Mouse (Mus musculus) midbrain, embryonic 10.5 days (tissue): Measurements from ENCODE around the gene Apoa1. TPM values are rescaled to one million over a fixed set of nuclear protein-coding genes. Genes with fewer than 3 reads are reported as not detected.

ENCODE experiments used
- DNase-seq: peaks from one replicate; pipeline ENCODE4 v3.0.0-alpha.2; 2017; ENCODE audit warnings: low spot score
- H3K27ac ChIP-seq: fragments of 300-500 bp; sonication (generic); replicated peaks from 2 replicates; pipeline ENCODE4 v1.5.1; 2016; ENCODE audit warnings: mild to moderate bottlenecking
- H3K27me3 ChIP-seq: fragments of 300-500 bp; sonication (generic); 2 replicates; pipeline ENCODE4 v1.6.1; 2016; ENCODE audit warnings: low read depth, mild to moderate bottlenecking; ENCODE audit not compliant: poor library complexity, severe bottlenecking
- H3K36me3 ChIP-seq: fragments of 300-500 bp; sonication (generic); 2 replicates; pipeline ENCODE4 v1.6.1; 2016; ENCODE audit warnings: mild to moderate bottlenecking, moderate library complexity
- H3K4me1 ChIP-seq: fragments of 300-500 bp; sonication (generic); 2 replicates; pipeline ENCODE4 v1.6.1; 2016
- H3K4me3 ChIP-seq: fragments of 300-500 bp; sonication (generic); 2 replicates; pipeline ENCODE4 v1.5.1; 2016; ENCODE audit warnings: mild to moderate bottlenecking, moderate library complexity
- H3K9me3 ChIP-seq: fragments of 300-500 bp; sonication (generic); replicated peaks from 2 replicates; pipeline ENCODE4 v1.6.1; 2016; ENCODE audit warnings: mild to moderate bottlenecking
- WGBS: fragments of 180-500 bp; shearing (Covaris S2); methylation state at CpG from one replicate; pipeline ENCODE4 v1.1.7; 2016; 5-methylcytosine and 5-hydroxymethylcytosine counted together
- polyA plus RNA-seq: library from polyadenylated mRNA; unstranded; fragments of >200 nt; fragmentation: Nextera tagmentation; extraction: Ambion mirVana; gene quantifications from 2 replicates; pipeline ENCODE4 v1.2.1, GENCODE M21; 2016

Apoa1 gene
- 0.65 and 1.2 TPM in 2 replicates for polyA plus RNA-seq

GRCm38 (mm10) chr9:46228491-46228890, at the start of gene Apoa1:
Apoa1 (plus strand) TSS chr9:46228580.
- 65% methylated on average over 9 of the region's 9 CpGs for WGBS
- no peak for DNase-seq
- peaks cover 15% of the 10 kb centered on the region for H3K4me1 ChIP-seq
- peaks cover 32% of the 10 kb centered on the region for H3K27me3 ChIP-seq
- no peaks in the 10 kb centered on the region for H3K9me3 ChIP-seq
- peaks cover 7% of the 10 kb centered on the region; the same call in 1 of the 2 replicates for H3K36me3 ChIP-seq
- H3K27ac ChIP-seq = no peak within 1 kb of the TSS
- H3K4me3 ChIP-seq = no peak within 1 kb of the TSS

- 0 out of 2 replicates have a peak, but pooled peaks cover 4% of the 10 kb centered on the region for H3K4me1 ChIP-seq
- H3K27me3 ChIP-seq = no peaks in the 10 kb centered on the region
- no peak overlapping the region for H3K4me3 ChIP-seq
- H3K27ac ChIP-seq = no peak overlapping the region
- H3K36me3 ChIP-seq = peaks cover 14% of the 10 kb centered on the region
- DNase-seq = no peak
- no peaks in the 10 kb centered on the region for H3K9me3 ChIP-seq
- WGBS = 91% methylated on average over 9 of the region's 9 CpGs
These were observed 49.8 kb upstream of the Apoa1 start for GRCm38 (mm10) chr9:46178595-46178994.

- H3K27ac ChIP-seq = no peak overlapping the region
- no peak for DNase-seq
- WGBS = 94% methylated on average over 8 of the region's 8 CpGs
- H3K4me1 ChIP-seq = no peaks in the 10 kb centered on the region
- H3K9me3 ChIP-seq = no peaks in the 10 kb centered on the region
- peaks cover 17% of the 10 kb centered on the region for H3K36me3 ChIP-seq
- H3K4me3 ChIP-seq = no peak overlapping the region
- no peaks in the 10 kb centered on the region for H3K27me3 ChIP-seq
These were observed 47.1 kb upstream of the Apoa1 start for GRCm38 (mm10) chr9:46181297-46181696.

- Histone ChIP-seq H3K4me3 (no peak overlapping the region), H3K27ac (no peak overlapping the region), H3K4me1 (no peaks in the 10 kb centered on the region), H3K27me3 (no peaks in the 10 kb centered on the region), H3K9me3 (no peaks in the 10 kb centered on the region), H3K36me3 (0 out of 2 replicates have a peak, but pooled peaks cover 3% of the 10 kb centered on the region)
- no peak for DNase-seq
- WGBS = 85% methylated on average over 5 of the region's 5 CpGs
These were observed 43.8 kb upstream of the Apoa1 start for GRCm38 (mm10) chr9:46184542-46184941.

- DNase-seq = no peak
These were observed 43.2 kb upstream of the Apoa1 start for GRCm38 (mm10) chr9:46185191-46185590.

GRCm38 (mm10) chr9:46186387-46186786, 42.0 kb upstream of the Apoa1 start:
- H3K4me3 ChIP-seq = no peak overlapping the region
- 0 out of 2 replicates have a peak, but pooled peaks cover 3% of the 10 kb centered on the region for H3K36me3 ChIP-seq
- WGBS = 86% methylated on average over 1 of the region's 1 CpGs
- no peaks in the 10 kb centered on the region for H3K4me1 ChIP-seq
- no peak overlapping the region for H3K27ac ChIP-seq
- no peak for DNase-seq
- no peaks in the 10 kb centered on the region for H3K27me3 ChIP-seq
- H3K9me3 ChIP-seq = no peaks in the 10 kb centered on the region

More at GRCm38 (mm10) chr9:46185191-46185590, 43.2 kb upstream of the Apoa1 start:
- Histone ChIP-seq H3K4me1 (no peaks in the 10 kb centered on the region), H3K36me3 (0 out of 2 replicates have a peak, but pooled peaks cover 3% of the 10 kb centered on the region), H3K27me3 (no peaks in the 10 kb centered on the region), H3K9me3 (no peaks in the 10 kb centered on the region), H3K4me3 (no peak overlapping the region), H3K27ac (no peak overlapping the region)
- WGBS = 59% methylated on average over 2 of the region's 2 CpGs

- H3K4me3 ChIP-seq = no peak overlapping the region
- 93% methylated on average over 4 of the region's 4 CpGs for WGBS
- no peaks in the 10 kb centered on the region for H3K9me3 ChIP-seq
- H3K4me1 ChIP-seq = no peaks in the 10 kb centered on the region
- no peaks in the 10 kb centered on the region for H3K27me3 ChIP-seq
- H3K36me3 ChIP-seq = 0 out of 2 replicates have a peak, but pooled peaks cover 3% of the 10 kb centered on the region
- no peak overlapping the region for H3K27ac ChIP-seq
- no peak for DNase-seq
These were observed 40.0 kb upstream of the Apoa1 start for GRCm38 (mm10) chr9:46188370-46188769.

- H3K4me1 ChIP-seq = no peaks in the 10 kb centered on the region
These were observed 39.4 kb upstream of the Apoa1 start for GRCm38 (mm10) chr9:46188956-46189355.

GRCm38 (mm10) chr9:46189381-46189780, 39.0 kb upstream of the Apoa1 start:
- 86% methylated on average over 10 of the region's 10 CpGs for WGBS
- no peak overlapping the region for H3K4me3 ChIP-seq
- DNase-seq = no peak
- peaks cover 8% of the 10 kb centered on the region for H3K36me3 ChIP-seq
- no peaks in the 10 kb centered on the region for H3K27me3 ChIP-seq
- no peaks in the 10 kb centered on the region for H3K9me3 ChIP-seq
- no peak overlapping the region for H3K27ac ChIP-seq
- H3K4me1 ChIP-seq = no peaks in the 10 kb centered on the region

More at GRCm38 (mm10) chr9:46188956-46189355, 39.4 kb upstream of the Apoa1 start:
- Histone ChIP-seq H3K27me3 (no peaks in the 10 kb centered on the region), H3K36me3 (0 out of 2 replicates have a peak, but pooled peaks cover 3% of the 10 kb centered on the region), H3K4me3 (no peak overlapping the region), H3K9me3 (no peaks in the 10 kb centered on the region), H3K27ac (no peak overlapping the region)
- DNase-seq = no peak
- 90% methylated on average over 5 of the region's 5 CpGs for WGBS

GRCm38 (mm10) chr9:46191234-46191633, 37.1 kb upstream of the Apoa1 start:
- 85% methylated on average over 8 of the region's 8 CpGs for WGBS
- no peaks in the 10 kb centered on the region for H3K27me3 ChIP-seq
- peaks cover 23% of the 10 kb centered on the region for H3K36me3 ChIP-seq
- DNase-seq = no peak
- no peaks in the 10 kb centered on the region for H3K4me1 ChIP-seq
- no peak overlapping the region for H3K4me3 ChIP-seq
- no peak overlapping the region for H3K27ac ChIP-seq
- H3K9me3 ChIP-seq = no peaks in the 10 kb centered on the region

GRCm38 (mm10) chr9:46191644-46192043, 36.7 kb upstream of the Apoa1 start:
- H3K4me1 ChIP-seq = no peaks in the 10 kb centered on the region
- DNase-seq = no peak
- peaks cover 26% of the 10 kb centered on the region for H3K36me3 ChIP-seq
- H3K27me3 ChIP-seq = no peaks in the 10 kb centered on the region
- WGBS = 53% methylated on average over 1 of the region's 1 CpGs
- H3K4me3 ChIP-seq = no peak overlapping the region
- no peak overlapping the region for H3K27ac ChIP-seq
- no peaks in the 10 kb centered on the region for H3K9me3 ChIP-seq

GRCm38 (mm10) chr9:46192642-46193041, 35.7 kb upstream of the Apoa1 start:
- Histone ChIP-seq H3K27ac (no peak overlapping the region), H3K4me3 (no peak overlapping the region), H3K27me3 (no peaks in the 10 kb centered on the region), H3K4me1 (no peaks in the 10 kb centered on the region), H3K9me3 (no peaks in the 10 kb centered on the region), H3K36me3 (peaks cover 36% of the 10 kb centered on the region)
- DNase-seq = no peak
- WGBS = 90% methylated on average over 6 of the region's 6 CpGs

- Histone ChIP-seq H3K4me1 (no peaks in the 10 kb centered on the region), H3K4me3 (no peak overlapping the region), H3K9me3 (no peaks in the 10 kb centered on the region), H3K36me3 (peaks cover 57% of the 10 kb centered on the region), H3K27me3 (no peaks in the 10 kb centered on the region), H3K27ac (no peak overlapping the region)
- 90% methylated on average over 9 of the region's 9 CpGs for WGBS
- DNase-seq = no peak
These were observed 33.6 kb upstream of the Apoa1 start for GRCm38 (mm10) chr9:46194809-46195208.
